Mouse (Mus musculus) adrenal gland, adult 2 months (tissue): ENCODE measurements around the gene Tpi1. TPM values are rescaled to one million over a fixed set of nuclear protein-coding genes. Genes with fewer than 3 reads are reported as not detected.

Experiments used
- DNase-seq: peaks from one replicate; pipeline ENCODE4 v3.0.0; 2021
- polyA plus RNA-seq: library from polyadenylated mRNA; depleted of rRNA; stranded (reverse); fragments of >200 nt; gene quantifications from 2 replicates; pipeline ENCODE4 v1.2.3, GENCODE M21; 2012; rRNA removed
- total RNA-seq, 2 experiments: library from RNA; stranded (reverse); gene quantifications; 2 replicates each; pipeline ENCODE4 v1.2.3; 2021

Tpi1 gene
- total and polyA plus RNA-seq, 3 experiments, result 285 to 502 (median 385) TPM

- peak; percentile 69 for DNase-seq
Measured at GRCm38 (mm10) chr6:124779222-124779983, 34.7 kb downstream of the Tpi1 start, which contains the start of gene Lrrc23. Gene Lrrc23 (minus strand): TSS chr6:124779727.

- DNase-seq, result no peak
Measured at GRCm38 (mm10) chr6:124770511-124770910, 43.6 kb downstream of the Tpi1 start.

GRCm38 (mm10) chr6:124770013-124770412, 44.1 kb downstream of the Tpi1 start:
- DNase-seq, result no peak

- peak; percentile 63 for DNase-seq
Measured at GRCm38 (mm10) chr6:124769101-124769765, 44.9 kb downstream of the Tpi1 start, which contains the start of gene Eno2. Gene Eno2 (minus strand): TSS chr6:124769673.

- no peak for DNase-seq
Measured at GRCm38 (mm10) chr6:124768704-124769044, 45.4 kb downstream of the Tpi1 start.

- DNase-seq, result no peak
Measured at GRCm38 (mm10) chr6:124767920-124768703, 46.0 kb downstream of the Tpi1 start.

- DNase-seq, result no peak
Measured at GRCm38 (mm10) chr6:124767536-124767919, 46.6 kb downstream of the Tpi1 start.

GRCm38 (mm10) chr6:124765951-124766350, 48.1 kb downstream of the Tpi1 start:
- DNase-seq, result no peak

Other genes starting within 250 kb of the Tpi1 start
- 1 to 10 TPM; 7.9 to 8.9 TPM for gene C1rb, start 244.0 kb downstream of the Tpi1 start, total RNA-seq
- 0.29 and 0.86 TPM in 2 replicates for gene C1rb, start 244.0 kb downstream of the Tpi1 start, polyA plus RNA-seq
- 1 to 10 TPM; 1.5 to 2.6 TPM for gene C1s2, start 178.2 kb downstream of the Tpi1 start, total RNA-seq
- gene C1s2, start 178.2 kb downstream of the Tpi1 start, polyA plus RNA-seq, result not detected in 2 replicates
- 100 to 1,000 TPM in 1 of 2 experiments, 10 to 100 TPM in 1; 92.1 to 138 TPM for gene Lpcat3, start 151.3 kb downstream of the Tpi1 start, total RNA-seq
- gene Lpcat3, start 151.3 kb downstream of the Tpi1 start, polyA plus RNA-seq, result 141 and 155 TPM in 2 replicates
- gene Emg1, start 102.1 kb downstream of the Tpi1 start, total RNA-seq, result 10 to 100 TPM; 80.6 to 82.6 TPM
- gene Emg1, start 102.1 kb downstream of the Tpi1 start, polyA plus RNA-seq, result 16.6 and 17.0 TPM in 2 replicates
- 100 to 1,000 TPM; 286 to 294 TPM for gene Phb2, start 102.0 kb downstream of the Tpi1 start, total RNA-seq
- gene Phb2, start 102.0 kb downstream of the Tpi1 start, polyA plus RNA-seq, result 128 and 181 TPM in 2 replicates
- gene Ptpn6, start 75.6 kb downstream of the Tpi1 start, total RNA-seq, result 10 to 100 TPM in 1 of 2 experiments, 1 to 10 TPM in 1; 6.5 to 11.2 TPM
- 6.1 and 6.8 TPM in 2 replicates for gene Ptpn6, start 75.6 kb downstream of the Tpi1 start, polyA plus RNA-seq
- gene Grcc10, start 72.9 kb downstream of the Tpi1 start, total RNA-seq, result 100 to 1,000 TPM; 357 to 360 TPM
- gene Grcc10, start 72.9 kb downstream of the Tpi1 start, polyA plus RNA-seq, result 233 and 246 TPM in 2 replicates
- not detected for gene Gm45234, start 58.3 kb downstream of the Tpi1 start, total RNA-seq
- gene Gm45234, start 58.3 kb downstream of the Tpi1 start, polyA plus RNA-seq, result not detected in 2 replicates
- 10 to 100 TPM; 76.8 to 86.3 TPM for gene Atn1, start 57.8 kb downstream of the Tpi1 start, total RNA-seq
- 73.3 and 110 TPM in 2 replicates for gene Atn1, start 57.8 kb downstream of the Tpi1 start, polyA plus RNA-seq
- gene Eno2, start 44.6 kb downstream of the Tpi1 start, total RNA-seq, result 10 to 100 TPM; 12.4 to 35.9 TPM
- gene Eno2, start 44.6 kb downstream of the Tpi1 start, polyA plus RNA-seq, result 8.3 and 16.5 TPM in 2 replicates
- gene Lrrc23, start 34.6 kb downstream of the Tpi1 start, total RNA-seq, result under 1 TPM; 0.29 to 0.38 TPM
- gene Lrrc23, start 34.6 kb downstream of the Tpi1 start, polyA plus RNA-seq, result 0.16 and 0.32 TPM in 2 replicates
- 10 to 100 TPM; 19.6 to 28.0 TPM for gene Spsb2, start 5.6 kb downstream of the Tpi1 start, total RNA-seq
- 34.0 and 40.0 TPM in 2 replicates for gene Spsb2, start 5.6 kb downstream of the Tpi1 start, polyA plus RNA-seq
- 100 to 1,000 TPM; 103 to 132 TPM for gene Usp5, start 15.2 kb upstream of the Tpi1 start, total RNA-seq
- 102 and 111 TPM in 2 replicates for gene Usp5, start 15.2 kb upstream of the Tpi1 start, polyA plus RNA-seq
- 1 to 10 TPM; 2.2 to 3.9 TPM for gene Cdca3, start 15.3 kb upstream of the Tpi1 start, total RNA-seq
- gene Cdca3, start 15.3 kb upstream of the Tpi1 start, polyA plus RNA-seq, result 5.9 and 8.6 TPM in 2 replicates
- 10 to 100 TPM in 1 of 2 experiments, 1 to 10 TPM in 1; 6.7 to 12.2 TPM for gene Gnb3, start 26.0 kb upstream of the Tpi1 start, total RNA-seq
- gene Gnb3, start 26.0 kb upstream of the Tpi1 start, polyA plus RNA-seq, result 9.2 and 11.9 TPM in 2 replicates
- 10 to 100 TPM; 16.8 to 23.6 TPM for gene P3h3, start 43.5 kb upstream of the Tpi1 start, total RNA-seq
- gene P3h3, start 43.5 kb upstream of the Tpi1 start, polyA plus RNA-seq, result 42.6 and 48.6 TPM in 2 replicates
- 1 to 10 TPM; 1.1 to 2.5 TPM for gene Gpr162, start 49.7 kb upstream of the Tpi1 start, total RNA-seq
- gene Gpr162, start 49.7 kb upstream of the Tpi1 start, polyA plus RNA-seq, result 1.9 and 2.4 TPM in 2 replicates
- under 1 TPM; 0.31 to 0.55 TPM for gene Cd4, start 73.9 kb upstream of the Tpi1 start, total RNA-seq
- 0.52 and 0.61 TPM in 2 replicates for gene Cd4, start 73.9 kb upstream of the Tpi1 start, polyA plus RNA-seq
- gene Lag3, start 97.4 kb upstream of the Tpi1 start, total RNA-seq, result 1 to 10 TPM; 1.1 to 1.5 TPM
- 2.1 and 2.5 TPM in 2 replicates for gene Lag3, start 97.4 kb upstream of the Tpi1 start, polyA plus RNA-seq
- 100 to 1,000 TPM; 828 to 858 TPM for gene Ptms, start 105.8 kb upstream of the Tpi1 start, total RNA-seq
- gene Ptms, start 105.8 kb upstream of the Tpi1 start, polyA plus RNA-seq, result 2,208 and 2,873 TPM in 2 replicates
- 100 to 1,000 TPM; 269 to 320 TPM for gene Mlf2, start 117.1 kb upstream of the Tpi1 start, total RNA-seq
- 390 and 451 TPM in 2 replicates for gene Mlf2, start 117.1 kb upstream of the Tpi1 start, polyA plus RNA-seq
- gene Cops7a, start 151.2 kb upstream of the Tpi1 start, total RNA-seq, result 100 to 1,000 TPM; 128 to 152 TPM
- gene Cops7a, start 151.2 kb upstream of the Tpi1 start, polyA plus RNA-seq, result 220 and 384 TPM in 2 replicates
- 1 to 10 TPM in 1 of 2 experiments, under 1 TPM in 1; 0.89 to 2.0 TPM for gene Pianp, start 182.4 kb upstream of the Tpi1 start, total RNA-seq
- gene Pianp, start 182.4 kb upstream of the Tpi1 start, polyA plus RNA-seq, result 4.2 and 9.0 TPM in 2 replicates
- 10 to 100 TPM; 38.5 to 56.9 TPM for gene Zfp384, start 194.8 kb upstream of the Tpi1 start, total RNA-seq
- gene Zfp384, start 194.8 kb upstream of the Tpi1 start, polyA plus RNA-seq, result 70.6 and 98.2 TPM in 2 replicates
- 10 to 100 TPM; 51.0 to 60.6 TPM for gene Ing4, start 225.5 kb upstream of the Tpi1 start, total RNA-seq
- 35.5 and 37.4 TPM in 2 replicates for gene Ing4, start 225.5 kb upstream of the Tpi1 start, polyA plus RNA-seq
- gene Acrbp, start 235.4 kb upstream of the Tpi1 start, total RNA-seq, result 10 to 100 TPM in 1 of 2 experiments, 1 to 10 TPM in 1; 4.4 to 12.2 TPM
- gene Acrbp, start 235.4 kb upstream of the Tpi1 start, polyA plus RNA-seq, result 14.0 and 15.9 TPM in 2 replicates